Mouse (Mus musculus) neural tube, embryonic 13.5 days (tissue): ENCODE measurements around the gene Dnajc16. TPM values are rescaled to one million over a fixed set of nuclear protein-coding genes. Genes with fewer than 3 reads are reported as not detected.

Experiments used
- ATAC-seq: fragments of 200-750 bp; cut with Nextera tagmentation; 2 replicates; pipeline ENCODE4 v1.8.0; 2017; ENCODE audit warnings: low read depth, mild to moderate bottlenecking, moderate TSS enrichment, moderate library complexity
- H3K27ac ChIP-seq: fragments of 300-500 bp; sonication (generic); replicated peaks from 2 replicates; pipeline ENCODE4 v1.5.1; 2015; ENCODE audit warnings: moderate library complexity, mild to moderate bottlenecking, inconsistent platforms
- H3K27me3 ChIP-seq: fragments of 300-500 bp; sonication (generic); 2 replicates; pipeline ENCODE4 v1.6.1; 2015; ENCODE audit warnings: mild to moderate bottlenecking, inconsistent platforms
- H3K36me3 ChIP-seq: fragments of 300-500 bp; sonication (generic); 2 replicates; pipeline ENCODE4 v1.6.1; 2015; ENCODE audit warnings: mild to moderate bottlenecking, inconsistent platforms
- H3K4me1 ChIP-seq: fragments of 300-500 bp; sonication (generic); replicated peaks from 2 replicates; pipeline ENCODE4 v1.6.1; 2015; ENCODE audit warnings: inconsistent platforms
- H3K4me2 ChIP-seq: fragments of 300-500 bp; sonication (generic); 2 replicates; pipeline ENCODE4 v1.6.1; 2015; ENCODE audit warnings: inconsistent platforms, mild to moderate bottlenecking, moderate library complexity
- H3K4me3 ChIP-seq: fragments of 300-500 bp; sonication (generic); 2 replicates; pipeline ENCODE4 v1.5.1; 2015; ENCODE audit warnings: mild to moderate bottlenecking, inconsistent platforms
- H3K9ac ChIP-seq: fragments of 300-500 bp; sonication (generic); 2 replicates; pipeline ENCODE4 v1.6.1; 2015; ENCODE audit warnings: moderate library complexity, mild to moderate bottlenecking, inconsistent platforms
- H3K9me3 ChIP-seq: fragments of 300-500 bp; sonication (generic); 2 replicates; pipeline ENCODE4 v1.6.1; 2016; ENCODE audit warnings: inconsistent platforms
- WGBS: fragments of 180-500 bp; shearing (Covaris S2); methylation state at CpG from one replicate; pipeline ENCODE4 v1.1.7; 2015; 5-methylcytosine and 5-hydroxymethylcytosine counted together
- polyA plus RNA-seq: library from polyadenylated mRNA; unstranded; fragments of >200 nt; fragmentation: Nextera tagmentation; extraction: Ambion mirVana; gene quantifications from 2 replicates; pipeline ENCODE4 v1.2.1, GENCODE M21; 2015

The Dnajc16 gene
- polyA plus RNA-seq, 1 experiment from 2014 or later, result 6.6 TPM

- H3K9me3 ChIP-seq, result no peaks in the 10 kb centered on the region
- H3K4me3 ChIP-seq, result no peak overlapping the region
- H3K27ac ChIP-seq, result no peak overlapping the region
- H3K4me1 ChIP-seq, result peaks cover 5% of the 10 kb centered on the region
- WGBS, result 62% methylated on average over 10 of the region's 10 CpGs
- no peak overlapping the region for H3K4me2 ChIP-seq
- peaks cover 34% of the 10 kb centered on the region for H3K36me3 ChIP-seq
- H3K27me3 ChIP-seq, result no peaks in the 10 kb centered on the region
- ATAC-seq, result no peak
- H3K9ac ChIP-seq, result no peak overlapping the region
These were observed 27.0 kb upstream of the Dnajc16 start for GRCm38 (mm10) chr4:141817706-141818105.

GRCm38 (mm10) chr4:141816776-141817655, 26.3 kb upstream of the Dnajc16 start:
- Histone ChIP-seq H3K4me1 (peaks cover 5% of the 10 kb centered on the region), H3K9ac (no peak overlapping the region), H3K4me2 (no peak overlapping the region), H3K27ac (no peak overlapping the region), H3K27me3 (no peaks in the 10 kb centered on the region), H3K9me3 (no peaks in the 10 kb centered on the region), H3K4me3 (no peak overlapping the region), H3K36me3 (peaks cover 41% of the 10 kb centered on the region)
- 68% methylated on average over 14 of the region's 14 CpGs for WGBS
- ATAC-seq, result no peak

GRCm38 (mm10) chr4:141816267-141816666, 25.5 kb upstream of the Dnajc16 start:
- 82% methylated on average over 7 of the region's 7 CpGs for WGBS
- no peak overlapping the region for H3K9ac ChIP-seq
- H3K27ac ChIP-seq, result peak overlapping the region; percentile 65
- peaks cover 5% of the 10 kb centered on the region for H3K4me1 ChIP-seq
- no peak overlapping the region for H3K4me2 ChIP-seq
- H3K9me3 ChIP-seq, result no peaks in the 10 kb centered on the region
- no peak overlapping the region for H3K4me3 ChIP-seq
- ATAC-seq, result no peak
- H3K27me3 ChIP-seq, result no peaks in the 10 kb centered on the region
- H3K36me3 ChIP-seq, result peaks cover 48% of the 10 kb centered on the region

- H3K4me3 ChIP-seq, result no peak overlapping the region
- peaks cover 95% of the 10 kb centered on the region for H3K36me3 ChIP-seq
- no peak for ATAC-seq
- no peak overlapping the region for H3K9ac ChIP-seq
- 95% methylated on average over 7 of the region's 7 CpGs for WGBS
- no peaks in the 10 kb centered on the region for H3K9me3 ChIP-seq
- H3K4me1 ChIP-seq, result peaks cover 5% of the 10 kb centered on the region
- no peaks in the 10 kb centered on the region for H3K27me3 ChIP-seq
- no peak overlapping the region for H3K4me2 ChIP-seq
- H3K27ac ChIP-seq, result no peak overlapping the region
These were observed 20.6 kb upstream of the Dnajc16 start for GRCm38 (mm10) chr4:141811375-141811774.

- H3K27me3 ChIP-seq, result no peaks in the 10 kb centered on the region
- H3K4me3 ChIP-seq, result no peak overlapping the region
- no peak for ATAC-seq
- 100% methylated on average over 2 of the region's 2 CpGs for WGBS
- no peak overlapping the region for H3K27ac ChIP-seq
- H3K9ac ChIP-seq, result no peak overlapping the region
- H3K36me3 ChIP-seq, result peaks cover 95% of the 10 kb centered on the region
- peaks cover under 1% of the 10 kb centered on the region; the same call in 1 of the 2 replicates for H3K4me1 ChIP-seq
- H3K4me2 ChIP-seq, result no peak overlapping the region
- H3K9me3 ChIP-seq, result no peaks in the 10 kb centered on the region
These were observed 20.2 kb upstream of the Dnajc16 start for GRCm38 (mm10) chr4:141810975-141811374.

- no peaks in the 10 kb centered on the region for H3K9me3 ChIP-seq
- H3K36me3 ChIP-seq, result peaks cover 97% of the 10 kb centered on the region
- no peak overlapping the region for H3K27ac ChIP-seq
- no peak overlapping the region for H3K9ac ChIP-seq
- no peak overlapping the region for H3K4me2 ChIP-seq
- no peaks in the 10 kb centered on the region for H3K27me3 ChIP-seq
- peak; percentile 52; the same call in 1 of the 2 replicates for ATAC-seq
- H3K4me3 ChIP-seq, result no peak overlapping the region
- 80% methylated on average over 8 of the region's 8 CpGs for WGBS
- H3K4me1 ChIP-seq, result no peaks in the 10 kb centered on the region
These were observed 19.2 kb upstream of the Dnajc16 start for GRCm38 (mm10) chr4:141809850-141810464.

- H3K36me3 ChIP-seq, result peaks cover 79% of the 10 kb centered on the region
- H3K4me1 ChIP-seq, result no peaks in the 10 kb centered on the region
- no peaks in the 10 kb centered on the region for H3K27me3 ChIP-seq
- H3K9me3 ChIP-seq, result no peaks in the 10 kb centered on the region
- ATAC-seq, result no peak
- whole genome bisulfite sequencing, result 97% methylated on average over 8 of the region's 8 CpGs
- H3K9ac ChIP-seq, result no peak overlapping the region
- no peak overlapping the region for H3K4me2 ChIP-seq
- no peak overlapping the region for H3K27ac ChIP-seq
- H3K4me3 ChIP-seq, result no peak overlapping the region
These were observed 15.2 kb upstream of the Dnajc16 start for GRCm38 (mm10) chr4:141805886-141806285.

- no peak for ATAC-seq
- Histone ChIP-seq H3K27me3 (no peaks in the 10 kb centered on the region), H3K27ac (no peak overlapping the region), H3K9ac (no peak overlapping the region), H3K4me2 (no peak overlapping the region), H3K4me3 (no peak overlapping the region), H3K36me3 (peaks cover 64% of the 10 kb centered on the region), H3K9me3 (no peaks in the 10 kb centered on the region), H3K4me1 (no peaks in the 10 kb centered on the region)
- 95% methylated on average over 4 of the region's 4 CpGs for WGBS
These were observed 13.4 kb upstream of the Dnajc16 start for GRCm38 (mm10) chr4:141804105-141804504.

GRCm38 (mm10) chr4:141797545-141797944, 6.8 kb upstream of the Dnajc16 start:
- Histone ChIP-seq H3K4me1 (peaks cover 29% of the 10 kb centered on the region), H3K9ac (no peak overlapping the region), H3K27me3 (no peaks in the 10 kb centered on the region), H3K27ac (no peak overlapping the region), H3K9me3 (no peaks in the 10 kb centered on the region), H3K4me3 (no peak overlapping the region), H3K36me3 (peaks cover 19% of the 10 kb centered on the region), H3K4me2 (no peak overlapping the region)
- no peak for ATAC-seq
- 94% methylated on average over 5 of the region's 5 CpGs for WGBS

GRCm38 (mm10) chr4:141796954-141797353, 6.2 kb upstream of the Dnajc16 start:
- 91% methylated on average over 4 of the region's 4 CpGs for WGBS
- no peak overlapping the region for H3K27ac ChIP-seq
- no peaks in the 10 kb centered on the region for H3K9me3 ChIP-seq
- peaks cover 29% of the 10 kb centered on the region for H3K4me1 ChIP-seq
- 0 out of 2 replicates have a peak overlapping the region, but pooled peaks have one; percentile 3 for H3K9ac ChIP-seq
- H3K4me3 ChIP-seq, result no peak overlapping the region
- H3K27me3 ChIP-seq, result no peaks in the 10 kb centered on the region
- H3K4me2 ChIP-seq, result no peak overlapping the region
- peaks cover 18% of the 10 kb centered on the region for H3K36me3 ChIP-seq
- ATAC-seq, result no peak

- H3K36me3 ChIP-seq, result peaks cover 18% of the 10 kb centered on the region
- H3K9me3 ChIP-seq, result no peaks in the 10 kb centered on the region
- whole genome bisulfite sequencing, result 86% methylated on average over 7 of the region's 7 CpGs
- no peak overlapping the region for H3K4me2 ChIP-seq
- no peak overlapping the region for H3K27ac ChIP-seq
- no peak overlapping the region for H3K4me3 ChIP-seq
- peaks cover 33% of the 10 kb centered on the region for H3K4me1 ChIP-seq
- no peaks in the 10 kb centered on the region for H3K27me3 ChIP-seq
- no peak for ATAC-seq
- 0 out of 2 replicates have a peak overlapping the region, but pooled peaks have one; percentile 3 for H3K9ac ChIP-seq
These were observed 5.6 kb upstream of the Dnajc16 start for GRCm38 (mm10) chr4:141796356-141796755.

- no peak for ATAC-seq
- 16% methylated on average over 5 of the region's 5 CpGs for WGBS
These were observed 3.4 kb upstream of the Dnajc16 start for GRCm38 (mm10) chr4:141794152-141794535.

More at GRCm38 (mm10) chr4:141794152-141794535, 3.4 kb upstream of the Dnajc16 start:
- peak overlapping the region; percentile 92 for H3K27ac ChIP-seq
- no peaks in the 10 kb centered on the region for H3K27me3 ChIP-seq
- peak overlapping the region; percentile 66 for H3K4me3 ChIP-seq
- H3K9ac ChIP-seq, result peak overlapping the region; percentile 77
- H3K4me2 ChIP-seq, result peak overlapping the region; percentile 65
- H3K36me3 ChIP-seq, result peaks cover 18% of the 10 kb centered on the region
- H3K9me3 ChIP-seq, result no peaks in the 10 kb centered on the region
- H3K4me1 ChIP-seq, result peaks cover 45% of the 10 kb centered on the region
